Mouse (Mus musculus) cerebellum, adult 2 months (tissue): ENCODE data around the gene Hist3h2a. TPM values are rescaled to one million over a fixed set of nuclear protein-coding genes. Genes with fewer than 3 reads are reported as not detected.

ENCODE experiments used
- DNase-seq, 2 experiments: peaks; one replicate each; pipeline ENCODE4 v3.0.0; 2021
- H3K27ac ChIP-seq: fragments of 200-500 bp; 2 replicates; pipeline ENCODE4 v1.5.1; 2012; ENCODE audit warnings: low read length, control low read depth, inconsistent platforms; ENCODE audit not compliant: insufficient read depth
- H3K27me3 ChIP-seq: fragments of 200-500 bp; 2 replicates; pipeline ENCODE4 v1.6.1; 2012; ENCODE audit warnings: inconsistent platforms, mild to moderate bottlenecking, low read length, moderate library complexity; ENCODE audit not compliant: control insufficient read depth, insufficient read depth
- H3K4me1 ChIP-seq: fragments of 200-500 bp; 2 replicates; pipeline ENCODE4 v1.6.1; 2011; ENCODE audit warnings: low read length; ENCODE audit not compliant: control insufficient read depth, insufficient read depth
- H3K4me3 ChIP-seq: fragments of 200-500 bp; replicated peaks from 2 replicates; pipeline ENCODE3; 2011; ENCODE audit warnings: mild to moderate bottlenecking, low read depth, low read length, control low read depth; ENCODE audit not compliant: insufficient read depth
- CTCF ChIP-seq: fragments of 200-500 bp; IDR thresholded peaks from 2 replicates; pipeline ENCODE4 v1.5.1; 2011; ENCODE audit warnings: low read depth, mild to moderate bottlenecking, control low read depth, low read length, moderate library complexity, borderline replicate concordance; ENCODE audit not compliant: insufficient read depth
- POLR2A ChIP-seq: fragments of 200-500 bp; IDR thresholded peaks from 2 replicates; pipeline ENCODE4 v1.6.1; 2011; ENCODE audit warnings: low read length, control low read depth, borderline replicate concordance; ENCODE audit not compliant: insufficient read depth
- WGBS: fragments of 180-500 bp; shearing (Covaris S2); methylation state at CpG from one replicate; pipeline ENCODE4 v1.1.7; 2018; 5-methylcytosine and 5-hydroxymethylcytosine counted together
- polyA plus RNA-seq: library from polyadenylated mRNA; depleted of rRNA; stranded (reverse); fragments of >200 nt; gene quantifications from 2 replicates; pipeline ENCODE4 v1.2.3, GENCODE M21; 2012

Gene Hist3h2a
- polyA plus RNA-seq, 1 experiment: 41.3 TPM

DNA sequence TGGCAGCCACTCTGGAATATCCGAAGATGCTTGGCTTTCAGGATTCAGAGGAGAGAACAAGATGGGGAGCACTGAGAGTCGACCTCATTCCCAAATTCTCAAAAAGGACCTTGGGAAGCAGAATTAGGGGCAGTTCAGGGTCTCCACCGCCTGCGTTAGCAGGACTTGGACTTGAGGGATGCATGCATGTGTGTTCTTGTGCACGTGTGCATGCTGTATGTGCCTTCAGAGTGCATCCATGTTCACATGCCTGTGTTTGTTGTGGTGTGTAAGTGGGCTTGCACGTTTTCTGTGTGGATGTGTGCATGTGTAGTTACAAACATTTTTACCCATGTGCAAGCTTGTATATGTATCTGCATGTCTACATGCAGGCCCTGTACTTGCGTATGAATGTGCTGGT, 9.7 kb downstream of the Hist3h2a start:
- no peaks in the 10 kb centered on the region for H3K27me3 ChIP-seq
- no peak for DNase-seq
- H3K27ac ChIP-seq: no peak overlapping the region
- no peaks in the 10 kb centered on the region; the same call in 1 of the 2 replicates for H3K4me1 ChIP-seq
- TF ChIP-seq CTCF (no peak), POLR2A (no peak)
- H3K4me3 ChIP-seq: no peak overlapping the region
- WGBS: 84% methylated on average over 7 of the region's 7 CpGs

- Histone ChIP-seq H3K4me3 (no peak overlapping the region), H3K27me3 (no peaks in the 10 kb centered on the region), H3K27ac (no peak overlapping the region), H3K4me1 (no peaks in the 10 kb centered on the region)
- 25% methylated on average over 12 of the region's 12 CpGs for WGBS
- TF ChIP-seq CTCF (no peak), POLR2A (no peak)
- no peak for DNase-seq
Measured at GRCm38 (mm10) chr11:58965001-58965760, 10.7 kb downstream of the Hist3h2a start.

DNA sequence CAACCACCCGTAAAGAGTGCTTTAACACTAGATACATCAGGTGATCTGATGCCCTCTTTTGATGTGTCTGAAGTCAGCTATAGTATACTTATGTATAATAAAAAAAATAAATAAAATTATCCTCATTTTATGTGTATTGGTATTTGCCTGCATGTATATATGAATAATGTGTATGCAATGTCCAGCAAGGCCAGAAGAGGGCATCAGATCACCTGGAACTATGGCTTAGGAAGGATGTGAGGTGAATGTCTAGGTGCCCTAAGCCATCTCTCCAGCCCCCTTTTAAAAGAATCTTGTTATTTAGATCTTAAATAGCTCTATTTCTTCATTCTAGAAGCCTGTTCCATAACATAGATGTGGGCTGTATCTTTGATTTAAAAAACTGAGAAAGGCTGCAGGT, 12.9 kb downstream of the Hist3h2a start:
- Histone ChIP-seq H3K27me3 (no peaks in the 10 kb centered on the region), H3K27ac (no peak overlapping the region), H3K4me3 (no peak overlapping the region), H3K4me1 (no peaks in the 10 kb centered on the region)
- 100% methylated on average over 1 of the region's 1 CpGs for WGBS
- DNase-seq: no peak
- TF ChIP-seq CTCF (no peak), POLR2A (no peak)

DNA sequence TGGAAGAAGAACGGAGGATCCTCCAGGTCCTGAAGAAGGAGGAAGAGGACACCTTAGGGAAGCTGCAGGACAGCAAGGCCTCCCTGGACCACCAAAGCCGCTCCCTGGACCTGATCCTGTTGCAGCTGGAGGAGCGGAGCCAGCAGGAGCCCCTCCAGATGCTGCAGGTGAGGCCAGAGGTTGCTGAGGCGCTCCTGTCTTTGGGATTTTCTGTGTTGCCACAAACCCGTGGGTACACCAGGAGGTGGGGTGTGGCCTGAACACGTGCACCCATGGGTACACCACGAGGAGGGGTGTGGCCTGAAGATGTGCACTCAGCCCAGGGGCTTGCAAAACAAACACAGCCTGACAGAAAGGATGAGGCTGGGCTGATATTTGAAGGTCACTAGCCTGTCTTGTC, 14.1 kb downstream of the Hist3h2a start:
- H3K4me1 ChIP-seq: no peaks in the 10 kb centered on the region
- H3K4me3 ChIP-seq: no peak overlapping the region
- TF ChIP-seq CTCF (no peak), POLR2A (no peak)
- WGBS: 78% methylated on average over 7 of the region's 7 CpGs
- no peak for DNase-seq
- H3K27me3 ChIP-seq: no peaks in the 10 kb centered on the region
- H3K27ac ChIP-seq: no peak overlapping the region

DNA sequence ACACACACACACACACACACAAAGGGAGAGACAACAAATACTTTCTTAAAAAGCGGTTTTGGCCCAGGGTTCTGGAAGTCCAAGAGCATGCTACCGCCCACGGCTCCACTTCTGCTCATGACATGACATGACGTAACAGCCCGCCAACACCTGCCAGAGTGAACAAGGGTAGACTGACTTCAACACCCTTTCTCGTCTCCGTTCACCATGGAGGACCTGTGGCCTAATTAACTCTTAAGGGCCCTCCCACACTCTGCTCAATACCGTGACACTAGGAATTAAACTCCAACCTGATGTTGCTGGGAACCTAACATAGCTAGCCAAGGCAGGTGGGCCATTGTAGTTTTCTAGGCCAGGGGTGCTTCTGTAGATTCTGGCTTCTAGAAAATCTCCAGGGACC, 14.5 kb downstream of the Hist3h2a start:
- TF ChIP-seq POLR2A (no peak), CTCF (no peak)
- Histone ChIP-seq H3K27ac (no peak overlapping the region), H3K4me1 (no peaks in the 10 kb centered on the region), H3K27me3 (no peaks in the 10 kb centered on the region), H3K4me3 (no peak overlapping the region)
- 79% methylated on average over 8 of the region's 8 CpGs for WGBS
- no peak for DNase-seq

GRCm38 (mm10) chr11:58969659-58970058, 15.2 kb downstream of the Hist3h2a start:
- 73% methylated on average over 6 of the region's 6 CpGs for WGBS
- Histone ChIP-seq H3K27ac (no peak overlapping the region), H3K27me3 (no peaks in the 10 kb centered on the region), H3K4me1 (no peaks in the 10 kb centered on the region), H3K4me3 (no peak overlapping the region)
- DNase-seq: no peak
- no peak for TF ChIP-seq POLR2A
- no peak for TF ChIP-seq CTCF

GRCm38 (mm10) chr11:58970831-58971530, 16.5 kb downstream of the Hist3h2a start:
- 88% methylated on average over 21 of the region's 21 CpGs for WGBS
- Histone ChIP-seq H3K4me1 (no peaks in the 10 kb centered on the region), H3K4me3 (no peak overlapping the region), H3K27ac (no peak overlapping the region), H3K27me3 (no peaks in the 10 kb centered on the region)
- TF ChIP-seq POLR2A: no peak
- TF ChIP-seq CTCF: no peak
- no peak for DNase-seq

DNA sequence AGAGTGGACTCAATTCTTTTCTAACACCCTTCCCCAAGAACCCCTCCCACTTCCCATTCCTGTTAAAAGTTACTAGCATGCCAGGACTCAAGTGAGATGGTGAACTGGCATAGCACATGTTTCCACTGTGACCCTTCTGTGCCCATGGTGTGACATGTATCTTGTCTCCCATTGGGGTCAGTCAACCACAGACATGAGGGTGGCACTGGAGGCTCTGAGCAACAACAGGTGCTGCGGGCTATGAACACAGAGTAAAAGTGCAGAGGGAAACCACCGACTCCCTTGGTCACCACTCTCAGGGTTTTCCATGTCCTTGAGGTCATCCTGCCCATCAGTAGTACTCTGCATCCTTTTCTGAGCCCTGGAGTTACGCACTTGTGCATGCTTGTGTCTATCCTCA, 17.3 kb downstream of the Hist3h2a start:
- TF ChIP-seq CTCF (no peak), POLR2A (no peak)
- WGBS: 94% methylated on average over 3 of the region's 3 CpGs

More for the DNA sequence above, 17.3 kb downstream of the Hist3h2a start:
- no peaks in the 10 kb centered on the region for H3K27me3 ChIP-seq
- H3K4me3 ChIP-seq: no peak overlapping the region
- H3K27ac ChIP-seq: no peak overlapping the region
- DNase-seq: no peak
- H3K4me1 ChIP-seq: no peaks in the 10 kb centered on the region
